Mouse (Mus musculus): ENCODE measurements at regions not wholly inside any gene's neighbourhood (a gene's known extent, or its start where the extent isn't known, plus 50 kb on each side); places are given as distances from the start of the nearest gene placed in this dataset.

DNA sequence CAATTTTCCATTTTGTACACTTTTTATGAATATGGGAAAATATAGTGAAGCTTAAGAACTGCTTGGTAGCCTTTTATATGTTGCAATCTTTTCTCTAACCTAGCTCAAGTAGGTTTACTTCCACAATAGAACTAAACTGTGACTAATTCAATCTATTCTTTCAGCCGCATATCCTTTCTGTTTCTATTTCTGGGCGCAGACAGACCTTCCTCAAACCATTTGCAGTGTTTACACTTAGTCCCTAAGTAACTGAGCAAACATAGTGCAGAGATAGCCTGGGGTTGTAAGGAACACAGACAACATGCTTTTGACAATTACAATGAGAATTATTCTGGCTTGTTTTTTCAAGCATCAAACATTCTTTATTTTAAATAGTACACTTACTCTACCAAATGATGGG lies 3435.1 kb upstream of the Gm7489 start:
- no peak for DNase-seq

GRCm38 (mm10) chr15:50472626-50473025 lies 3412.1 kb upstream of the Gm7489 start:
- DNase-seq, result no peak

DNA sequence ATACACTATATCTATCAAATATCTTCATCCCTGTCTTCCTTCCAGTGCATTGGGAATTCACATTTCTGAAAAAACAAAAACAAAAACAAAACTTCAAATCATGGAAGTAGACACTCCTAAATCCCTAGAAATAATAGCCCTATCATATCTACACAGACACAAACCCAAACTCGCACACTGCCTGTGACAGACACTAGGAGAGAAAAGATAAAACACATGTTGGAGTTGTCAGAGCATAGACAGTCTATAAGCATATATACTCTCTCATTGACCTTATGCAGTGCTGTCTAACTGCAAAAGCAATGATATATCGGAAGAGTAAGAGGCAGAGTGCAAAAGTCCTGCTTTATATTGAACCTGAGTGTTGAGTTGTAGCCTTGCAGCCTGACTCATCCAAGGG lies 3386.0 kb upstream of the Gm7489 start:
- no peak for DNase-seq

DNA sequence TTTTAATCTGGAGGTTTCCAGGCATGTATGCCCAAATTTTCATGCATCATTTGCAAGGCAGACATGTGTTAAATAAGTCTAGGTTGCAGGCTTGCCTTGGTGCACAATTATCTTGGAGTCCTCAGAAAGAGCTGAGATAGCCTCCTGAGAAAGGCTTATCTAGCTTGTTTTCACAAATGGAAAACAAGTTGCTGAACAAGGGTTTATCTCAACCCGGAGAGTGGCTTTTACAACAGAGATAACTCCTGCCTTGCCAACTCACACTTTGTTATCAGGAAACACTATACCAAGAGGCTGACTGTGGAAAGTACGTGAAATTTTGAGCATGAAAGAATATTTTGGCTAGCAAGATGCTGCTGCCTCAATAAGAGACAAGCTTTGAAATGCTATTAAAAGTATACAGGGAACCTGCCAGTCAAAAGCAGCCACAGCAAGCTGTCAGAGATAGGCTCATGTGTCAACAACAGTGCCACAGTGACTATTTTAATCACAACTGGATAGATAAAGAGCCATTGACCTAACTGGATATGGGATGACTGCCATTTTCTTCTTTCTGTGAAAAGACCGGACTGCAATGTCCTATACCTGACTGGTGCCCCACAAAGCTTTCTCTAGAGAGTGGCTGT lies 3376.6 kb upstream of the Gm7489 start:
- DNase-seq, result no peak

DNA sequence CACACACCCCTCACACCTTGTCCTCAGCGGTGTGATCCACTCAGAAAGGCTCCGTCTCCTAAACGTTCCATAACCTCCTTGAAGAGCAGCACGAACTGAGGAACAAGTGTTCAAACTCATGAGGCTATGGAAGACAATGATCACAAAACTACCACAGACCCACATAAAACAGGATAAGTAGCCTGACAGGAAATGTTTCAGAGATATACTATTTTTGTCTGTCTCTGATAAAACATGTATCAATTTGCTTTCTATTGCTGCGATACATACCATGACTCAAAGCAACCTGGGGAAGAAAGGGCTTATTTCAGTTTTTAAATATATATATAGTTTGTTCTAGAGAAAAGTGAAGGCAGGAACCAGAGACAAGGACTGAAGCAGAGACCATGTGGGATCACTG lies 3371.7 kb upstream of the Gm7489 start:
- no peak for DNase-seq

- DNase-seq, result no peak
These were observed 3359.9 kb upstream of the Gm7489 start for GRCm38 (mm10) chr15:50524841-50525240.

DNA sequence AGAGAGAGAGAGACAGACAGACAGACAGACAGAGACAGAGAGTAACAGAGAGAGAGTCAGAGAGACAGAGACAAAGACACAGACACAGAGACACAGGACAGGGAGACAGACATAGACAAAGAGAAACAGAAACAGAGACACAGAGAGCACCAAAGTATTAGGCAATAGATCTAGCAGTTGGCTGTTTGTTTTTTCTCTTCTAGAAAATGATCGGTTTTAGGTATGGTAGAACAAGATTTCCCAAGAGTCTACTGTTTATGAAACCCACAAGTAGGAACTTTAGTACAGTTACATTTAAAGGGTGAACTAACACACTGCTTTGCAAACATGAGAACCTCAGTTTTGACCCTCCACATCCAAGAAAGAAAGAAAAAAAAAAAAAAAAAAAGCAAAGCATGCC lies 3350.2 kb upstream of the Gm7489 start:
- no peak for DNase-seq

- no peak for DNase-seq
These were observed 3321.1 kb upstream of the Gm7489 start for GRCm38 (mm10) chr15:50563611-50564010.

- DNase-seq, result no peak
These were observed 3303.9 kb upstream of the Gm7489 start for GRCm38 (mm10) chr15:50580811-50581210.

GRCm38 (mm10) chr15:50583951-50584350 lies 3300.8 kb upstream of the Gm7489 start:
- DNase-seq, result no peak

- no peak for DNase-seq
These were observed 3299.2 kb upstream of the Gm7489 start for GRCm38 (mm10) chr15:50585496-50585895.
